Mouse (Mus musculus): ENCODE measurements around the gene Omp.
A peak's percentile ranks its signal among the peaks of the same experiment; 100 is the strongest.

Omp gene

GRCm38 (mm10) chr7:98142247-98142646, 3.1 kb downstream of the Omp start:
- DNase-seq (ENCODE audit: low spot score), result no peak

GRCm38 (mm10) chr7:98141206-98141605, 4.1 kb downstream of the Omp start:
- DNase-seq (ENCODE audit: low spot score), result no peak

- DNase-seq (ENCODE audit: low spot score), result no peak
Measured at GRCm38 (mm10) chr7:98140597-98140996, 4.7 kb downstream of the Omp start.

- no peak for DNase-seq (ENCODE audit: low spot score)
Measured at GRCm38 (mm10) chr7:98139216-98139615, 6.1 kb downstream of the Omp start.

- no peak for DNase-seq (ENCODE audit: low spot score)
Measured at GRCm38 (mm10) chr7:98137995-98138394, 7.3 kb downstream of the Omp start.

GRCm38 (mm10) chr7:98137583-98137982, 7.7 kb downstream of the Omp start:
- DNase-seq (ENCODE audit: low spot score), result no peak

- DNase-seq (ENCODE audit: low spot score), result no peak
Measured at GRCm38 (mm10) chr7:98131751-98132150, 13.6 kb downstream of the Omp start.

- DNase-seq (ENCODE audit: low spot score), result peak; percentile 47
Measured at GRCm38 (mm10) chr7:98125473-98125872, 19.8 kb downstream of the Omp start.

GRCm38 (mm10) chr7:98124701-98125100, 20.6 kb downstream of the Omp start:
- no peak for DNase-seq (ENCODE audit: low spot score)

- DNase-seq (ENCODE audit: low spot score), result no peak
Measured at GRCm38 (mm10) chr7:98121673-98122072, 23.6 kb downstream of the Omp start.

- DNase-seq (ENCODE audit: low spot score), result no peak
Measured at GRCm38 (mm10) chr7:98121241-98121640, 24.1 kb downstream of the Omp start.

GRCm38 (mm10) chr7:98120325-98120724, 25.0 kb downstream of the Omp start:
- DNase-seq (ENCODE audit: low spot score), result peak; percentile 69

- DNase-seq (ENCODE audit: low spot score), result no peak
Measured at GRCm38 (mm10) chr7:98119961-98120232, 25.4 kb downstream of the Omp start.

- no peak for DNase-seq (ENCODE audit: low spot score)
Measured at GRCm38 (mm10) chr7:98119179-98119960, 25.9 kb downstream of the Omp start, which contains the start of gene Myo7a. Myo7a (minus strand) TSS chr7:98119524.

- DNase-seq (ENCODE audit: low spot score), result peak; percentile 57
Measured at GRCm38 (mm10) chr7:98117012-98117660, 28.2 kb downstream of the Omp start.

- no peak for DNase-seq (ENCODE audit: low spot score)
Measured at GRCm38 (mm10) chr7:98114656-98115055, 30.6 kb downstream of the Omp start.

GRCm38 (mm10) chr7:98111233-98111632, 34.1 kb downstream of the Omp start:
- DNase-seq (ENCODE audit: low spot score), result no peak

GRCm38 (mm10) chr7:98109771-98110170, 35.5 kb downstream of the Omp start:
- DNase-seq (ENCODE audit: low spot score), result no peak

- no peak for DNase-seq (ENCODE audit: low spot score)
Measured at GRCm38 (mm10) chr7:98108636-98109430, 36.5 kb downstream of the Omp start.

GRCm38 (mm10) chr7:98106272-98106671, 39.0 kb downstream of the Omp start:
- DNase-seq (ENCODE audit: low spot score), result no peak

GRCm38 (mm10) chr7:98104481-98105435, 40.5 kb downstream of the Omp start:
- DNase-seq (ENCODE audit: low spot score), result no peak

- DNase-seq (ENCODE audit: low spot score), result no peak
Measured at GRCm38 (mm10) chr7:98103942-98104292, 41.4 kb downstream of the Omp start.
